Mouse (Mus musculus) right cerebral cortex, postnatal 25 days (tissue): ENCODE measurements around the gene Fam114a1.
A peak's percentile ranks its signal among the peaks of the same experiment; 100 is the strongest.

Source experiments
- DNase-seq: peaks from one replicate; pipeline ENCODE4 v3.0.0; 2022

Gene Fam114a1

GRCm38 (mm10) chr5:65006011-65006491, 36.2 kb downstream of the Fam114a1 start:
- no peak for DNase-seq

DNA sequence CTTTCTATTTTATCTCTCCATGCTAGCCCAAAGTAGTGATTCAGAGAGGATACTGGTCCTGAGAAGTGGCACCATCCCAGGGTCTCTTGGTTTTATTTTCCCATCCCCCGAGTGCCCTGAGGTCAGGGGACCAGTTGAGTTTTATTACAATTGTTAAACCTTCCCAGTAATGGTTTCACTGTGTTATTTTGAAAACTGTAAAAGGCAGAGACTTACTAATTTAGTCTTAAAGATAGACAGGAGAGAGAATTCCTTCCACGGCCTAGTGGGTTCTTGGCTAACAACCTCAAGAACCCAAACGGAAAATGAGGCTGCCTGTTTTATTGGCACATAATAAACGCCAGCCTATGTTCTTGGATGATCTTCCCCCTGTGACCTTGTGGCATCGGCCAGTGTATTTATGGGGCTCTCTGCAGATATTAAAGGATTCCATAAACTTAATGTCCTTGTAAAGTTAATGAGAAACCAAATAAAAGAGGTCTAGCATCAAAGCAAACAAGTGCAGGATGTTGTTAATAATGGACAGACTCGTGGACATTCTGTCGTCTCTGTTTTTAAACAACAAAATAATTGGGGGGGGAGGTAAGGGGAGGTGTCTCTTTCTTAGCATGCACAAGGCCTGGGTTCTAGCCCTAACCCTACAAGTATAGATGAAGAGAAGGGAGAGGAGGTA, 42.2 kb downstream of the Fam114a1 start:
- DNase-seq, result no peak

DNA sequence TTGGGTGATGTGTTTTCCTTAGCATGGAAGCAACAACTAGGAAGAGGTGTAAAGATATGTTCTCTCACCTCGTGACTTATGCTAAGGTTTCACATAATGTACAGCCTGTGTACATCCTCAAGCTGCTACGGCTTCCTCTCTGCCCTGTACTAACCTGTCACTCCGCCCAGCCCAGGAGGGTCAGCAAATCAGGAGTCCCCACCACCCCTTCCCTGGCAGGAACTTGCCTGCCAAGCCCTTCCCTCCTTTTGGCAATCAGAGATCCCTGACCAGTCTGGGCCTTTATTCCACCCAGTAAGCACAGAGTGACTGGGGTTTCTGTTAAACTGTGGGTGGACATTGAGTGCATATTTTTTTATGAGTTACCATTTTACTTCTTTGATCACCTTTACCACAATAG, 45.6 kb downstream of the Fam114a1 start:
- no peak for DNase-seq

GRCm38 (mm10) chr5:65019109-65019508, 49.2 kb downstream of the Fam114a1 start:
- no peak for DNase-seq

- DNase-seq, result no peak
Observed at GRCm38 (mm10) chr5:65019823-65020222, 50.0 kb downstream of the Fam114a1 start.

DNA sequence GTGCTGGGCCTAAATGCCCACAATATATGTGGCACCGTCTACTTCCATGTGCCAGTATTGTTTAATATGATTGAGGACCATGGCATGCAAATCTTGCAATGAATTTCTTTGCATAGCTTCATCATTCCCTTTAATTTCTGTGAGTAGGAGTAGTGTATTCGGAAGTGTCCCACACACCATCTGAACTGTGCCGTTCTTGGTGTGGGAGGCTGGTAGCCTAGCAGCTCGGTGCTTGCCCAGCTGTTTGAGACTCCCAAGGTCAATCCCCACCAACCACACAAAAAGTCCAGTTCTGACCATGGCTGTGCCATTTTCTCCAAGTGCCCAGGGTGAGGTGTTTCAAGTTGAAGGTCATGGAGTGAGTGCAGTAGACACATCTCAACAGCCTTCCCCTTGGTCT, 52.1 kb downstream of the Fam114a1 start:
- peak; percentile 23 for DNase-seq

DNA sequence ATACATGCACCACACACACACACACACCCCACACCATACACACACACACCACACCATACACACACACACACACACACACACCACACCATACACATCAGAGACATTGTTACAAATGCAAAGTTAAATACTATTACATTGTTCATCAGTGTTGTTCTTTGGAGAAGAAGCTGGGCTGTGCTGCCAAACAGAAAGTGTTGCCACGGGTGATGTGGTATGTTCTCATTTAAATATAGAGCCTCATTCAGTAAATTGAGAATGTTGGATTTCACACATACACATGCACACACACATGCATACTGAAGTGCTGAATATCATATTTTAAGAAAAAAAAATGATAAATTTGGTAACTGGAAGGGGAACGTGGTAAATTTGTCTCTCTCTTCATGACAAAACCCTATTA, 54.8 kb downstream of the Fam114a1 start:
- DNase-seq, result no peak

GRCm38 (mm10) chr5:65025916-65026315, 56.0 kb downstream of the Fam114a1 start:
- DNase-seq, result no peak

GRCm38 (mm10) chr5:65026776-65027175, 56.9 kb downstream of the Fam114a1 start:
- DNase-seq, result no peak

DNA sequence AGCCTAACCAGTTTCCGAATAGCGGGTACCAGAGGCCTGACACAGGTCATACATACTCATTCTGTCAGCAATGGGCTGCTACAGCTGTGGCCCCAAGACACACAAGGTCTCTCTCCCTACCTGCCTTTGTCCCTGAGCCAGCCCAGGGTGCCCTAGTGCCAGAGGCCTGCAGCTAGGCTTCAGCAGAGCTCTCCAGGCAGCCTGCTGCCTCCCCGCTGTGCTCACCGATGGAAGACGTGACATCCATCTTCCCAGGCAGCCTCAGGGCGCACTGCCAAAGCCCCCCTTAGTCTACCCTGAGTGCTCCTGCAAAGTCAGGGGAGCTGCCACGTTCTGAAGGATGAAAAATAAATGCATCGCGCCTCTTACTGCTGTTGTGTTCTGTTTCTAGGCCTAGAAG, 58.1 kb downstream of the Fam114a1 start:
- no peak for DNase-seq

GRCm38 (mm10) chr5:65036597-65036996, 66.7 kb downstream of the Fam114a1 start:
- DNase-seq, result no peak

DNA sequence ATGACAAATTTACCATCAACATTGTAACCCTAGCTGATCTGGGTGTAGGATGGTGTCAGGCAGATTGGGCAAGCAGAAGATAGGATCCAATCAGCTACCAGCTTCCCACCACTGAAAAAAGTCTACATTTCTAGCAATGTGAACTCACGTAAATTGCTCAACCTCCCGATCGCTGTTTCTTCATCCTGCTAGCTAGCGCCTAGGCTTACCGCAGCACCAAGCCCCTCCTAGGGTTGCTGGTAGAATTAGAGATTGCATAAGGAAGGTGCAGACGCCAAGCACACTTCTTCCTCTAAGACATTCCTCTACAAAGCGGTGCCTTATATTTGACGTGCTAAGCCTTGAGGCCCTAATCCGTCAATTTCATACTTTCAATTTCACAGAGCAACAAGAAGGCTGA, 68.4 kb downstream of the Fam114a1 start:
- no peak for DNase-seq

- DNase-seq, result no peak
Observed at GRCm38 (mm10) chr5:65038811-65039571, 69.1 kb downstream of the Fam114a1 start.

GRCm38 (mm10) chr5:65040463-65040862, 70.6 kb downstream of the Fam114a1 start:
- no peak for DNase-seq

GRCm38 (mm10) chr5:65043407-65043895, 73.6 kb downstream of the Fam114a1 start:
- DNase-seq, result no peak

GRCm38 (mm10) chr5:65045642-65046370, 75.9 kb downstream of the Fam114a1 start:
- DNase-seq, result no peak

- DNase-seq, result no peak
Observed at GRCm38 (mm10) chr5:65046442-65047284, 76.8 kb downstream of the Fam114a1 start.

DNA sequence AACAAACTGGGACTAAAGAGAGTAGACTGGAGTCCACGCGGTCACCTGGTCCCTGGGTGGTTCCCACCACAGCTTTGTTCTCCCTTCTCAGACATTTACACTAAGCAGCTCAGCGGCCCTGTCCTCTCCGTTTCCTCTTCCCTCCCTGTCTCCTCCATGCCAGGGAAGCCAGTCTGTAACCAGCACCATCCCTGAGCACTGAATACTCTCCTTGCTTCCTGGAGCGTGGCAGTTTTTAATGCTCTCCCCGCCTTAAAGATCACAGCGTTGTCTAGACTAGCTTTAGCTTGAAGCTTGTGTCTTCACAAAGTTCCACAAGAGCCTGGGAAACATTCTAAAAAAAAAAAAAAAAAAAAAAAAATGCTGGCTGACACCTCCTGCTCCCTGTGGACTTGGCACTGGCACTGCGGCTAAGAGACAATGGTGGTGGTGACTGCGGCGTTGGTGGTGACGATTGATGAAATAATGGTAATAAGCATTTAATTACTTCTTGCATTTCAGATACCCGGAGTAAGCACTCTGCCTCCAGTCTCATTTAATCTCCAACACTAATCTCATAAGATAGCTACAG, 77.5 kb downstream of the Fam114a1 start:
- no peak for DNase-seq

DNA sequence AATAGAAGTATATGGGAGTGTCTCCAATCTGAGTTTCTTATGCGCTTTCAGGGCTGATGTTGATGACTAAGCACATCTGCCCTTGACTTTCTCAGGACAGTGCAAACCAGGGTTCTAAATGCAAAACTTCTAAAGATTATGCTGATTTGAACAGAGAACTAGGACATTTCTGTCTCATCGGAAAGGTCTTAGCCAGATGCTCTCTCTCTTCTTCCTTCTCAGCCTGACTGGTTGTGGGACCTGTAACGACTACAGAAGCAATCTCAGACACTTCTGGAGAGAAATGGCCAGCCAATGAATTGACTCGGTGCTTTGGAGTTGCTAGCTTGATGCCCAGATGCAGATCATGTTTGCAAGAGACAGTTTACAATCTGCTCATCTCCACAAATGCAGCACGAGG, 80.0 kb downstream of the Fam114a1 start:
- DNase-seq, result no peak

DNA sequence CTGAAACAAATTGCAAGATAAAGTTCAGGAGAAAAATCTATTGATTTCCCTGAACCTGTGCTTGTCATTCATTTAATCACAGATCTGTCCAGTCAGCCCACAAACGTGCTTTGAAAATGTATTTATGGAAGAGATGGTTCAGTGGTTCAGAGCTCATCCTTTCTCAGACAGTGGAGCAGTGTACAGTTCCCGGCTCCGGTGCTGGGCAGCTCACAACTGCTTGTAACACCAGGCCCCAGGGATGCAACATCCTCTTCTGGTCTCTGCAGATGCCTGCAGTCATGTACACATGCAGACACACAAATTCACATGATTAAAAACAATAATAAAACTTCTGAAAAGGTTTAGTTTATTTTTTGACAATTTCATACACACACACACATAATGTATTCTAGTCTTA, 81.6 kb downstream of the Fam114a1 start:
- DNase-seq, result no peak

DNA sequence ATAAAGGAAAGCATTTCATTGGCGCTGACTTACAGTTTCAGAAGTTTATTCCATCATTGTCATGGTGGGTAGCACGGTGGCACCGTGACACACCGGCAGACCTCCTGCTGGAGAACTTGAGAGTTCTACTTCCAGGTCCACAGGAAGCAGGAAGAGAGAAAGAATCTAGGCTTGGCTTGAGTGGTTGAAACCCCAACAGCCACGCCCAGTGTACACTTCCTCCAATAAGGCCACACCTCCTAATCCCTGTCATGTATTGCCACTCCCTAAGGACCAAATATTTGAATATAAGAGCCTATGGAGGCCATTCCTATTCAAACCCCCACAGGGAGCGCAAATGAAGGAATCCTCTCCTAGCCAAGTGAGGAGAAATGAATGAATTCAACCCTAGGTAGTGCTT, 87.7 kb downstream of the Fam114a1 start:
- no peak for DNase-seq

- DNase-seq, result no peak
Observed at GRCm38 (mm10) chr5:65059806-65060205, 89.9 kb downstream of the Fam114a1 start.
